Mouse (Mus musculus) urinary bladder, adult 2 months (tissue): ENCODE data around the gene Gtf2h5. TPM values are rescaled to one million over a fixed set of nuclear protein-coding genes. Genes with fewer than 3 reads are reported as not detected.

ENCODE experiments used
- DNase-seq: peaks from one replicate; pipeline ENCODE4 v3.0.0; 2022; ENCODE audit warnings: low spot score
- polyA plus RNA-seq: library from polyadenylated mRNA; depleted of rRNA; stranded (reverse); fragments of >200 nt; gene quantifications from 2 replicates; pipeline ENCODE4 v1.2.3, GENCODE M21; 2012; rRNA removed

The Gtf2h5 gene
- polyA plus RNA-seq, 1 experiment, result 50.7 TPM

GRCm38 (mm10) chr17:6110956-6111355, 31.4 kb downstream of the Gtf2h5 start:
- no peak for DNase-seq

DNA sequence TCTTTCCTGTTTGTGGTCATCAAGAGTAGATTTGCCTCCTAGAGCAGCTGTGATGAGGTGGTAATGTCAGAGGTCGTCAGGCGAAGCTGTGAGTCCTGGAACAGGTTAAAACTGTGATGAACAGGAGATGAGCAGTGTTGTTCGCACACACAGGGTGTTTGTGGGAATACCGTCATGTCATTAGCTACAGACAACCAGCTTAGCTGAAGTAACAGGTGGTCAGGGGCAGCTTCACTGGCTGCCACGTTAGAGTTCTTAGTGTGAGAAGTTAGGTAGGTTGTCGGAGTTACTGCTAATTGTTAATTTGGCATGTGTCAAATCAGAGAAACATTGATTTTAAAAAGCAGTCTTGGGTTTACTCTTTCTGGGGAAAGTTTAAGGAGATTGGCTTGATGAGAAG, 34.1 kb downstream of the Gtf2h5 start:
- DNase-seq, result no peak

GRCm38 (mm10) chr17:6115085-6115484, 35.5 kb downstream of the Gtf2h5 start:
- no peak for DNase-seq

GRCm38 (mm10) chr17:6117148-6117725, 37.7 kb downstream of the Gtf2h5 start:
- no peak for DNase-seq

DNA sequence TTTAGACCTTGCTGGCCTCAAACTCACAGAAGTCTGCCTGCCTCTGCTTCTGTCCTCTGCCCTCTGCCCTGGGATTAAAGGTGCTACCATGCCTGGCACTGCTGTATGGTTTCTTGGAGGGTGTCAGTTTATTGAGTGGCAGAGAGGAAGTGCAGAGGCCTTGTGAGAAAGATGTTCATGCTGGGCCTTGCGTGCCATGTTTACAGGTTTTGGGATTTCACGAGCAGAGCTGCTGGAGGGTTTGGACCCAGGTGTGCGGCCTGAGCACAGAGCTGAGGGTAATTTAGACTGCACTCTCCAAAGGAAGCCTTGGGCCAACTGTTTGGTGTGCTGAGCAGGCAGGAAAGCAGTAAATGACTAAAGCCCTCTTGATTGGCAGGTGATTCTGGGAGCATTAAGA, 38.3 kb downstream of the Gtf2h5 start:
- DNase-seq, result no peak

DNA sequence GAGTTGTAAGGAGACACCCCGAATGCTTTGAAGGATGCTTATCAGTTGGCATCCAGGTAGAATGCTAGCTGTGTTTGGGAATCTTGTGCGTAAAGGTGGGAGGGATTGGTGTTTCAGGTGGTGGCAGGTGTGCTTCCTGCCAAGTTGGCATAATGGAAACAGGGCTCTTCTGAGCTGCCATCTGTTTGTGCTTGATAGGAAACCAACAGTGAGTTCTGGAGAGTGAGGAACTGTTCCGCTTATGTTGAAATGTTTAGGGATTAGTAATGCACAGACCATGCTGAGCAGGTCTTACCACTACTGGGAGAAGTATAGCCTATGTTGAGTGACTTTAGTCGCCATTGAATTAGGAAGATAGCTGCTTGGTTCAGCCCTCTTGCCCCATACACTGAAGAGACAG, 39.3 kb downstream of the Gtf2h5 start:
- DNase-seq, result no peak

GRCm38 (mm10) chr17:6123776-6124175, 44.2 kb downstream of the Gtf2h5 start:
- no peak for DNase-seq

DNA sequence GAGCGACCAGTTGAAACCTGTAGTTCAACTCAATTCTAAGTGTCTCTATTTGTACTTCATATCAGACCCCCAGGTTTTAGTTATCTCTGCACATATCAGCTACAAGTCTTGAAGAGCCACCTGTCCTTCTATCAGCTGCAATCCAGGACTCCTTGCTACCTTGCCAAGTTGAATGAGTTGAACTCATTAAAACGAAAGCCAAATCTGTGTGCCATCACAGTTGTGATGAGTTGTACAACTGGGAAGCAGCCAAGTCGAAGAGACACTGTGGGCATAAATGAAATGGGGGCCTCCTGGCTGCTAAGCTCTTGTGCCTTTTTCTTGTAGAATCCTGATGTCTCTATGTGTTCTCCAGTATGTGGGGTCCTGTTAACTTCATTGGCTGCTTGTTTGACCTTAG, 45.9 kb downstream of the Gtf2h5 start:
- no peak for DNase-seq

DNA sequence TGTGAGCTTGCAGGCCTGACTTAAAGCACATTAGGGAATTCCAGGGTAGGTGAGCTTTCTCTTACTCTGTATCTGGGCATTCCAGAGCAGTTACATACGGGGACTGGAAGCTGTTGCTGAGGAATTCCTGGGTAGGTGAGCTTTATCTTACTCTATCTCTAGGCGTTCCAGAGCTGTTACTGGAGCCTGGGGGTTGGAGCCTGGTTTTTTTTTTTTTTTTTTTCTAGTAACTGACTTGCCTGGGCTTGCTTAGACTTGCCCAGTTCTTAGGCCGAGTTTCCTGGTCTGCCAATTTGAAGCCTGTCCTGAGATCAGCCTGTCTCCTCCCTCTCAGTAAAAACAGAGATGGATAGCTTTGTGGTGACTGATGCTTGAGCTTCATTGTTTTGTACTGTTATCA, 48.5 kb downstream of the Gtf2h5 start:
- no peak for DNase-seq

DNA sequence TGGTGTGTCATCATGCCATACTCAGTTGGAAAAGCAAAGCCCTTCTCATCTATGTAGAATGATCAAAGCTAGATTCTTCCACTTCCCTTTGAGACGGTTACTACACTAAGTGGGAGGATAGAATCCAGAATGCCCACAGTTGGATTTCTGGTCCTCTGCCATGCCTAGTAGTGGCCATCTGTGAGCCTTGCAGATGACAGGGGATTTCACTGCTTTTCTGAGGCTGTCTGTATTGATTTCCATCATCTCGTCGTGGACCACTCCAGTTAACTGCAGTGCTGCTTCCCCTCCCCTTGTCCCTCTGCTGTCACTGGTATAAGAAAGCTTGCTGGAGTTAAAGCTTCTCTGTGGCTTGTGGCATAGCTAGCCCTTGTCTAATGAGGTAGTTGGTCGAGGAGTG, 49.8 kb downstream of the Gtf2h5 start:
- DNase-seq, result no peak

DNA sequence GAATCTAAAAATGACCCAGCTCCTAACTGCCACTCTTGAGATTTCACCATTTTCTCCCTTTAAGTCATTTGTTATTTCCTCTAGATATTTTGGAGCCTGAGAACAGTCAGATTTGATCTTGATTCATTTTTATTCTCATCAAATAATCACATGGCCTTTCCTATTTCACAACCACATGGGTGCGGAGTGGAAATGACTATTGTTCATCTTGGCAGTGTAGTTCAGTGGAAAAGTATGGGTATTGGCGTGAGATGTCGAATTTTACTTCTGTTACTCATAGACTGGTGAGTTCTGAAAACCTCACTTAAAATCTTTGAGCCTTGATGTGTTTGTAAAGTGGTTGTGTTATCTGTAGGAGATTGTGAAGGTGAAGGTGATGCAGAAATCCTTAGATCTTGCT, 51.5 kb downstream of the Gtf2h5 start:
- DNase-seq, result no peak

Other genes with a start within 250 kb of the Gtf2h5 start
- gene Snx9, start 238.5 kb upstream of the Gtf2h5 start, polyA plus RNA-seq, result 51.0 and 51.8 TPM in 2 replicates
- 17.3 and 22.7 TPM in 2 replicates for gene Synj2, start 138.5 kb upstream of the Gtf2h5 start, polyA plus RNA-seq
- gene Serac1, start within 50 bp of the Gtf2h5 start, polyA plus RNA-seq, result 5.8 and 6.7 TPM in 2 replicates
- 42.4 and 52.4 TPM in 2 replicates for gene Tulp4, start 26.7 kb downstream of the Gtf2h5 start, polyA plus RNA-seq
- gene Tmem181a, start 177.1 kb downstream of the Gtf2h5 start, polyA plus RNA-seq, result 23.9 and 26.4 TPM in 2 replicates
- 3.8 TPM in 2 replicates for gene Dynlt1a, start 237.7 kb downstream of the Gtf2h5 start, polyA plus RNA-seq